Mouse (Mus musculus) thymus, postnatal 36 days (tissue): Measurements from ENCODE around the gene Ddrgk1.
A peak's percentile ranks its signal among the peaks of the same experiment; 100 is the strongest.
"Not testable (repeated sequence)": the region's sequence is repeated elsewhere in the genome, so short reads cannot be mapped to it uniquely, and the experiment has no call there.

ENCODE experiments used
- DNase-seq, 2 experiments: peaks; one replicate each; pipeline ENCODE4 v3.0.0; 2022; ENCODE audit warnings: mixed read lengths in 2 of 2

Gene Ddrgk1

GRCm38 (mm10) chr2:130653303-130653702 is 11.2 kb downstream of the Ddrgk1 start:
- DNase-seq = no peak

- DNase-seq = not testable (repeated sequence)
Measured at GRCm38 (mm10) chr2:130649028-130649427, 15.4 kb downstream of the Ddrgk1 start.

- no peak for DNase-seq
Measured at GRCm38 (mm10) chr2:130645198-130645597, 19.3 kb downstream of the Ddrgk1 start.

GRCm38 (mm10) chr2:130642684-130643369 is 21.6 kb downstream of the Ddrgk1 start, which contains the start of gene Lzts3:
Gene Lzts3 (minus strand): TSS chr2:130642803.
- peak; percentile 91 to 92 for DNase-seq

- DNase-seq = no peak
Measured at GRCm38 (mm10) chr2:130642197-130642660, 22.2 kb downstream of the Ddrgk1 start.

- no peak for DNase-seq
Measured at GRCm38 (mm10) chr2:130641351-130642025, 23.0 kb downstream of the Ddrgk1 start.

- DNase-seq = no peak
Measured at GRCm38 (mm10) chr2:130639276-130639675, 25.2 kb downstream of the Ddrgk1 start.

GRCm38 (mm10) chr2:130638101-130638611 is 26.3 kb downstream of the Ddrgk1 start:
- DNase-seq = no peak

GRCm38 (mm10) chr2:130635847-130636246 is 28.6 kb downstream of the Ddrgk1 start:
- DNase-seq = peak; percentile 78 to 89

- peak; percentile 41 to 54 for DNase-seq
Measured at GRCm38 (mm10) chr2:130634739-130635411, 29.6 kb downstream of the Ddrgk1 start.

GRCm38 (mm10) chr2:130634006-130634738 is 30.3 kb downstream of the Ddrgk1 start:
- DNase-seq = no peak

- no peak for DNase-seq
Measured at GRCm38 (mm10) chr2:130632887-130633675, 31.4 kb downstream of the Ddrgk1 start.

GRCm38 (mm10) chr2:130632416-130632815 is 32.0 kb downstream of the Ddrgk1 start:
- no peak for DNase-seq

- DNase-seq = peak; percentile 84 to 85
Measured at GRCm38 (mm10) chr2:130629839-130630203, 34.6 kb downstream of the Ddrgk1 start, which contains the start of the genes Fastkd5 and Ubox5. Gene Fastkd5 (minus strand): TSS chr2:130630027. Gene Ubox5 (minus strand): TSS chr2:130630038.

GRCm38 (mm10) chr2:130629080-130629838 is 35.2 kb downstream of the Ddrgk1 start:
- DNase-seq = no peak

- DNase-seq = peak in 1 of 2 experiments; percentile 19
Measured at GRCm38 (mm10) chr2:130628424-130628823, 36.0 kb downstream of the Ddrgk1 start.

- DNase-seq = no peak
Measured at GRCm38 (mm10) chr2:130618972-130619371, 45.5 kb downstream of the Ddrgk1 start.

- DNase-seq = peak; percentile 17 to 27
Measured at GRCm38 (mm10) chr2:130613091-130613490, 51.4 kb downstream of the Ddrgk1 start.
